15 mouse cellular contexts compared by ENCODE assay signal in genomic region chr3:104009924-104010662, GRCm38 (mm10). TPM values are rescaled to one million over a fixed set of nuclear protein-coding genes. Genes with fewer than 3 reads are reported as not detected.
DNase-seq lines count a peak whose midpoint lies in the region; ATAC-seq and TF ChIP-seq lines count a peak whose summit lies in the region.
"Had no signal": no experiment of that assay in that cellular context is flagged by ENCODE, and none has a peak within 500 bp of the region (broad histone marks: within the 10 kb centered on the region; RNA-seq: fewer than 3 reads in every experiment).

No protein-coding gene starts in this region.

- no peak overlapping the region for H3K4me2 ChIP-seq in forebrain, postnatal 0 days (ENCODE audit: low read depth)
- H3K4me2 ChIP-seq in forebrain, embryonic 12.5 days: no peak overlapping the region

- H3K27ac ChIP-seq in forebrain, postnatal 0 days (ENCODE audit: low read depth, low read length): no peak overlapping the region
- H3K27ac ChIP-seq in forebrain, embryonic 12.5 days: no peak overlapping the region
- no peak overlapping the region for H3K27ac ChIP-seq in left cerebral cortex, adult 2 months
- H3K27ac ChIP-seq in heart, embryonic 10.5 days: no peak overlapping the region
- H3K27ac ChIP-seq: limb, embryonic 10.5 days had no signal

- H3K9me3 ChIP-seq in forebrain, postnatal 0 days (ENCODE audit: low read length): no peaks in the 10 kb centered on the region
- no peaks in the 10 kb centered on the region for H3K9me3 ChIP-seq in forebrain, embryonic 12.5 days
- no peaks in the 10 kb centered on the region for H3K9me3 ChIP-seq in heart, embryonic 10.5 days
- H3K9me3 ChIP-seq: limb, embryonic 10.5 days had no signal

- H3K27me3 ChIP-seq in forebrain, postnatal 0 days (ENCODE audit: insufficient read depth, low read length): no peaks in the 10 kb centered on the region
- no peaks in the 10 kb centered on the region for H3K27me3 ChIP-seq in forebrain, embryonic 12.5 days
- no peaks in the 10 kb centered on the region for H3K27me3 ChIP-seq in heart, embryonic 10.5 days (ENCODE audit: insufficient read depth, poor library complexity, severe bottlenecking)

- H3K4me1 ChIP-seq in forebrain, postnatal 0 days (ENCODE audit: insufficient read depth): no peaks in the 10 kb centered on the region
- H3K4me1 ChIP-seq in forebrain, embryonic 12.5 days: no peaks in the 10 kb centered on the region
- no peaks in the 10 kb centered on the region for H3K4me1 ChIP-seq in heart, embryonic 10.5 days
- H3K4me1 ChIP-seq: limb, embryonic 10.5 days had no signal

- no peak overlapping the region for H3K4me3 ChIP-seq in forebrain, postnatal 0 days (ENCODE audit: low read depth, low read length)
- H3K4me3 ChIP-seq in forebrain, embryonic 12.5 days (replicated peaks): no peak overlapping the region
- H3K4me3 ChIP-seq in left cerebral cortex, adult 2 months: no peak overlapping the region
- H3K4me3 ChIP-seq in heart, embryonic 10.5 days: no peak overlapping the region
- H3K4me3 ChIP-seq: erythroblast, embryonic 14.5 days; limb, embryonic 10.5 days had no signal

- WGBS in forebrain, postnatal 0 days: 88% methylated on average over 5 of the region's 5 CpGs
- 89% methylated on average over 5 of the region's 5 CpGs for WGBS in forebrain, embryonic 12.5 days
- 88% methylated on average over 5 of the region's 5 CpGs for WGBS in heart, embryonic 10.5 days

- no peak overlapping the region for H3K9ac ChIP-seq in forebrain, postnatal 0 days
- H3K9ac ChIP-seq in forebrain, embryonic 12.5 days: no peak overlapping the region

- 0 out of 2 replicates have a peak, but pooled peaks have one; percentile 13 for TF ChIP-seq CTCF in forebrain, postnatal 0 days (IDR thresholded peaks at IDR 0.05; ENCODE audit: low read depth)
- peak; percentile 21 for TF ChIP-seq CTCF in left cerebral cortex, adult 2 months (IDR thresholded peaks at IDR 0.05)

- intact Hi-C loops in left cerebral cortex, adult 2 months (cut with DNase I): no loop called here

- ATAC-seq in forebrain, postnatal 0 days: no peak
- no peak for ATAC-seq in forebrain, embryonic 12.5 days (ENCODE audit: low FRiP score)
- ATAC-seq in erythroblast, adult 5-6 weeks (replicated peaks; ENCODE audit: low FRiP score, poor library complexity, severe bottlenecking): 0 out of 2 replicates have a peak, but pooled peaks have one; percentile 49

- H3K36me3 ChIP-seq in forebrain, postnatal 0 days (ENCODE audit: insufficient read depth): peaks cover 38% of the 10 kb centered on the region
- peaks cover 33% of the 10 kb centered on the region for H3K36me3 ChIP-seq in forebrain, embryonic 12.5 days (replicated peaks)
- H3K36me3 ChIP-seq in heart, embryonic 10.5 days: peaks cover 57% of the 10 kb centered on the region

- no peak for DNase-seq in forebrain, postnatal 0 days
- DNase-seq in left cerebral cortex, adult 2 months (ENCODE audit: extremely low spot score in 1 of 2, low spot score in 2 of 2): no peak
- no peak for DNase-seq in left cerebral cortex, adult 18-20 months (ENCODE audit: low spot score in 2 of 2)
- DNase-seq in 416B (ENCODE audit: low read depth): peak; percentile 51
- DNase-seq in thymus, adult 18-20 months: no peak
- DNase-seq in heart, embryonic 10.5 days (ENCODE audit: low spot score): no peak
- DNase-seq: cerebellum, adult 11-12 months; heart, postnatal 10 days; kidney, postnatal 14 days; midbrain, embryonic 14.5 days; thymus, postnatal 14 days had no signal

RNA-seq across cellular contexts. Expression of gene Phtf1, which starts 42.2 kb away (rescaled TPM):
- 25.9 and 31.2 TPM in 2 replicates for total RNA-seq in forebrain, postnatal 0 days (2014; rRNA removed)
- polyA plus RNA-seq in forebrain, postnatal 0 days (2015; fragmentation: Nextera tagmentation; extraction: Ambion mirVana): 12.1 and 15.3 TPM in 2 replicates
- 49.9 and 52.9 TPM in 2 replicates for polyA plus RNA-seq in forebrain, embryonic 12.5 days (2016; fragmentation: Nextera tagmentation; extraction: Ambion mirVana)
- 10 to 100 TPM; 43.4 to 48.1 TPM for total RNA-seq in left cerebral cortex, adult 2 months (2021)
- 10 to 100 TPM; 44.6 to 49.2 TPM for total RNA-seq in left cerebral cortex, adult 18-20 months (2021)
- 2.7 and 3.7 TPM in 2 replicates for total RNA-seq in erythroblast, adult 5-6 weeks (2015; ENCODE audit: low replicate concordance)
- 5.6 and 21.0 TPM in 2 replicates for total RNA-seq in erythroblast, adult 5-6 weeks (2017; ENCODE audit: low replicate concordance)
- polyA plus RNA-seq in heart, embryonic 10.5 days (2016; fragmentation: Nextera tagmentation; extraction: Ambion mirVana): 16.3 and 25.4 TPM in 2 replicates
